Mouse (Mus musculus): ENCODE measurements around the gene Lima1.

Gene Lima1

GRCm38 (mm10) chr15:99872543-99872942 is 2.7 kb downstream of the Lima1 start:
- in situ Hi-C loops (cut with MboI; ENCODE audit: unreplicated experiment in 2 of 2), result no loop called here

- in situ Hi-C loops (cut with MboI; ENCODE audit: unreplicated experiment in 2 of 2), result no loop called here
These were observed 7.6 kb downstream of the Lima1 start for GRCm38 (mm10) chr15:99867654-99868053.

GRCm38 (mm10) chr15:99866450-99867221 is 8.6 kb downstream of the Lima1 start:
- in situ Hi-C loops (cut with MboI; ENCODE audit: unreplicated experiment in 2 of 2), result no loop called here

- in situ Hi-C loops (cut with MboI; ENCODE audit: unreplicated experiment in 2 of 2), result no loop called here
These were observed 9.3 kb downstream of the Lima1 start for GRCm38 (mm10) chr15:99865942-99866341.

- in situ Hi-C loops (cut with MboI; ENCODE audit: unreplicated experiment in 2 of 2), result no loop called here
These were observed 9.7 kb downstream of the Lima1 start for GRCm38 (mm10) chr15:99865494-99865941.

- in situ Hi-C loops (cut with MboI; ENCODE audit: unreplicated experiment in 2 of 2), result no loop called here
These were observed 10.2 kb downstream of the Lima1 start for GRCm38 (mm10) chr15:99865046-99865445.

GRCm38 (mm10) chr15:99863786-99864185 is 11.5 kb downstream of the Lima1 start:
- in situ Hi-C loops (cut with MboI; ENCODE audit: unreplicated experiment in 2 of 2), result no loop called here

- in situ Hi-C loops (cut with MboI; ENCODE audit: unreplicated experiment in 2 of 2), result no loop called here
These were observed 11.9 kb downstream of the Lima1 start for GRCm38 (mm10) chr15:99863358-99863757.

- in situ Hi-C loops (cut with MboI; ENCODE audit: unreplicated experiment in 2 of 2), result no loop called here
These were observed 12.8 kb downstream of the Lima1 start for GRCm38 (mm10) chr15:99862473-99862872.

GRCm38 (mm10) chr15:99861955-99862354 is 13.3 kb downstream of the Lima1 start:
- in situ Hi-C loops (cut with MboI; ENCODE audit: unreplicated experiment in 2 of 2), result no loop called here

- in situ Hi-C loops (cut with MboI; ENCODE audit: unreplicated experiment in 2 of 2), result no loop called here
These were observed 13.7 kb downstream of the Lima1 start for GRCm38 (mm10) chr15:99861536-99861935.

- in situ Hi-C loops (cut with MboI; ENCODE audit: unreplicated experiment in 2 of 2), result no loop called here
These were observed 15.4 kb downstream of the Lima1 start for GRCm38 (mm10) chr15:99859644-99860392.

- in situ Hi-C loops (cut with MboI; ENCODE audit: unreplicated experiment in 2 of 2), result no loop called here
These were observed 17.8 kb downstream of the Lima1 start for GRCm38 (mm10) chr15:99857479-99857878.

- in situ Hi-C loops (cut with MboI; ENCODE audit: unreplicated experiment in 2 of 2), result no loop called here
These were observed 20.1 kb downstream of the Lima1 start for GRCm38 (mm10) chr15:99855119-99855518.

- in situ Hi-C loops (cut with MboI; ENCODE audit: unreplicated experiment in 2 of 2), result no loop called here
These were observed 22.5 kb downstream of the Lima1 start for GRCm38 (mm10) chr15:99852606-99853237.

GRCm38 (mm10) chr15:99850265-99850664 is 25.0 kb downstream of the Lima1 start:
- in situ Hi-C loops (cut with MboI; ENCODE audit: unreplicated experiment in 2 of 2), result no loop called here

- in situ Hi-C loops (cut with MboI; ENCODE audit: unreplicated experiment in 2 of 2), result no loop called here
These were observed 27.3 kb downstream of the Lima1 start for GRCm38 (mm10) chr15:99847937-99848336.

GRCm38 (mm10) chr15:99847207-99847881 is 27.9 kb downstream of the Lima1 start:
- in situ Hi-C loops (cut with MboI; ENCODE audit: unreplicated experiment in 2 of 2), result no loop called here

GRCm38 (mm10) chr15:99846633-99847032 is 28.6 kb downstream of the Lima1 start:
- in situ Hi-C loops (cut with MboI; ENCODE audit: unreplicated experiment in 2 of 2), result no loop called here

GRCm38 (mm10) chr15:99843856-99844255 is 31.4 kb downstream of the Lima1 start:
- in situ Hi-C loops (cut with MboI; ENCODE audit: unreplicated experiment in 2 of 2), result no loop called here

GRCm38 (mm10) chr15:99839910-99840309 is 35.3 kb downstream of the Lima1 start:
- in situ Hi-C loops (cut with MboI; ENCODE audit: unreplicated experiment in 2 of 2), result loop anchor here (5.0 kb wide), 2 partner anchors 57 to 67 kb away; no protein-coding TSS in a partner anchor

Data from v-Abl transformed pro-B cells (cell line).